Mouse (Mus musculus) stomach, embryonic 16.5 days (tissue): ENCODE results near the gene Map4k3. TPM values are rescaled to one million over a fixed set of nuclear protein-coding genes. Genes with fewer than 3 reads are reported as not detected.
"Not testable (repeated sequence)": the region's sequence is repeated elsewhere in the genome, so short reads cannot be mapped to it uniquely, and the experiment has no call there.

Experiments used
- ATAC-seq: fragments of 200-750 bp; cut with Nextera tagmentation; 2 replicates; pipeline ENCODE4 v1.8.0; 2017; ENCODE audit warnings: moderate number of reproducible peaks, moderate TSS enrichment; ENCODE audit not compliant: insufficient read depth, low FRiP score
- H3K27ac ChIP-seq: fragments of 300-500 bp; sonication (generic); 2 replicates; pipeline ENCODE4 v1.5.1; 2014; ENCODE audit warnings: low read length
- H3K27me3 ChIP-seq: fragments of 300-500 bp; sonication (generic); 2 replicates; pipeline ENCODE4 v1.6.1; 2014; ENCODE audit warnings: low read length, control low read depth, mixed read lengths; ENCODE audit not compliant: control insufficient read depth, insufficient read depth
- H3K36me3 ChIP-seq: fragments of 300-500 bp; sonication (generic); 2 replicates; pipeline ENCODE4 v1.6.1; 2014; ENCODE audit warnings: low read length; ENCODE audit not compliant: control insufficient read depth, insufficient read depth
- H3K4me1 ChIP-seq: fragments of 300-500 bp; sonication (generic); 2 replicates; pipeline ENCODE4 v1.6.1; 2014; ENCODE audit warnings: low read length, control low read depth, mixed read lengths; ENCODE audit not compliant: control insufficient read depth, insufficient read depth
- H3K4me2 ChIP-seq: fragments of 300-500 bp; sonication (generic); 2 replicates; pipeline ENCODE4 v1.6.1; 2014; ENCODE audit warnings: low read depth, low read length, mixed read lengths
- H3K4me3 ChIP-seq: fragments of 300-500 bp; sonication (generic); replicated peaks from 2 replicates; pipeline ENCODE4 v1.5.1; 2014; ENCODE audit warnings: mild to moderate bottlenecking, low read length
- H3K9ac ChIP-seq: fragments of 300-500 bp; sonication (generic); 2 replicates; pipeline ENCODE4 v1.6.1; 2014; ENCODE audit warnings: low read length
- H3K9me3 ChIP-seq: fragments of 300-500 bp; sonication (generic); replicated peaks from 2 replicates; pipeline ENCODE4 v1.6.1; 2016; ENCODE audit warnings: low read length, control low read depth; ENCODE audit not compliant: control insufficient read depth
- WGBS: fragments of 180-500 bp; shearing (Covaris S2); extraction: QIAGEN DNeasy Blood & Tissue Kit; methylation state at CpG from one replicate; pipeline ENCODE4 v1.1.7; 2014; 5-methylcytosine and 5-hydroxymethylcytosine counted together
- polyA plus RNA-seq: library from polyadenylated mRNA; unstranded; fragments of >200 nt; fragmentation: Nextera tagmentation; extraction: Ambion mirVana; gene quantifications from 2 replicates; pipeline ENCODE4 v1.2.1, GENCODE M21; 2015

Map4k3 gene
- polyA plus RNA-seq, 1 experiment from 2014 or later: 20.0 TPM

DNA sequence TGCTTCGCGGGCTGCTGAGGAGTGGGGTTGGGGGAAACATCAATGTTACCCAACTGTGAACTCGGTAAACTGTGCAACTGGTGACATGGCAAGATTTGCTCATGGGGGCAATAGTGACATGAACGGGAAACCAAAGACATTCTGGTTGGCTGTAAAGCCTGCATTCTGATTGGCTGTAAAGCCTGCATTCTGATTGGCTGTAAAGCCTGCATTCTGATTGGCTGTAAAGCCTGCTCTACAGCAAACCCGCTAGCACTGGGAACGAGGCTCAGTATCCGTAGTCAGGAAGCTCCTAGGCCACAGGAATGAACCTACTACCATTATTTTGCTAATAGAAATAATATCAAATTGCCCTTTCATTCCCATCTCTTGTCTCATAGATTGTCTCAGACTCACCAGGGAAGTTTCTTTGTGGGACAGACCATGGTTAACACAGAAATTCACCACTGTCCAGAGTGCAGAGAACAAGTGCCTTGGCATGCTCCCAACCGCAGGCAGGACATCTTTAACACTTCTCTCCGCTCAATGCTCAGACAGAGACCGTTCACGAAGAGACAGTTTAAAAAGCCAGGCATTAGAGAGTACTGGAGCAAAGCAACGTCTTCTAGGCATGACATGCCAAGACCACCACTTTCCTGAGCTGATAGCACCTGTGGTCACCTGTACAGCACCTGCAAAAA, 5.0 kb upstream of the Map4k3 start:
- WGBS: 81% methylated on average over 12 of the region's 12 CpGs
- Histone ChIP-seq H3K9ac (no peak overlapping the region), H3K27ac (no peak overlapping the region), H3K4me1 (0 out of 2 replicates have a peak, but pooled peaks cover 6% of the 10 kb centered on the region), H3K4me2 (no peak overlapping the region), H3K9me3 (no peaks in the 10 kb centered on the region), H3K36me3 (no peaks in the 10 kb centered on the region), H3K4me3 (no peak overlapping the region), H3K27me3 (no peaks in the 10 kb centered on the region)
- no peak for ATAC-seq

- Histone ChIP-seq H3K27ac (no peak overlapping the region), H3K4me2 (no peak overlapping the region), H3K9ac (no peak overlapping the region), H3K4me1 (0 out of 2 replicates have a peak, but pooled peaks cover 6% of the 10 kb centered on the region), H3K9me3 (no peaks in the 10 kb centered on the region), H3K4me3 (no peak overlapping the region), H3K36me3 (no peaks in the 10 kb centered on the region), H3K27me3 (no peaks in the 10 kb centered on the region)
- ATAC-seq: no peak
- 76% methylated on average over 4 of the region's 4 CpGs for WGBS
Observed at GRCm38 (mm10) chr17:80732256-80732655, 4.0 kb upstream of the Map4k3 start.

DNA sequence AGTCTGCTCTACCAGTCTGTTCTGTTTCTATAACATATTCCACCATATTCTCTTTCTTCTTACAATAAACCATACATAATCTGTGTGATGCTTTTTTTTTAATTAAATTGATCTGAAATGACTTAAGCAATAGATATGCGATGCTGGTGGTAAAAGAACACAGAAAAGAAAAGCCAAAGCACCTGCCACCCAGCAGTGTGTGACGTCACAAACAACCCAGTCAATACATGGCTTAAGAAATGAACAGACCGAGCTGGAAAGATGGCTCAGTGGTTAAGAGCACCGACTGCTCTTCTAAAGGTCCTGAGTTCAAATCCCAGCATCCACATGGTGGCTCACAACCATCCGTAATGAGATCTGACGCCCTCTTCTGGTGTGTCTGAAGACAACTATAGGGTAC, 2.0 kb upstream of the Map4k3 start:
- 85% methylated on average over 6 of the region's 6 CpGs for WGBS
- H3K27ac ChIP-seq: peak overlapping the region; percentile 100
- H3K4me1 ChIP-seq: peaks cover 18% of the 10 kb centered on the region

DNA sequence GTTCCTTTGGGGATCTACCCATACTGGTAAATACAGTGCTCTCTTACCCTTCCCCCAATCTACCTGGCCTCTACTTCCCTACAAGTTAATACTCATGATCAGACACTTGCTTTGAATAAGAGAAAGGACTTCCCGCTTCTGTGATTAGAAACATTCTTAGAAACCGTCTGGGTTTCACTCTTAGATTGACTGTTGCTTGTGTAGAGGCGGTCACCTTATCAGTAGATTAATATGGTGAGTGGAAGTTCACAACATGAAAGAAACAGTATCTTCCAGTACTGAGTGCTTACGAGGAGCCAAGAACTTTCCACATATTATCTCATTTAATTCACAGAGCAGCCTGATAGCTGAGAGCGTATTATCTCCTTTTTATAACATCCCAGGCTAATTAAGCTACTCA, 1.5 kb upstream of the Map4k3 start:
- Histone ChIP-seq H3K4me1 (peaks cover 21% of the 10 kb centered on the region), H3K36me3 (peaks cover 5% of the 10 kb centered on the region; the same call in 1 of the 2 replicates), H3K27ac (peak overlapping the region; percentile 100), H3K27me3 (no peaks in the 10 kb centered on the region), H3K9ac (no peak overlapping the region), H3K9me3 (no peaks in the 10 kb centered on the region), H3K4me3 (no peak overlapping the region), H3K4me2 (no peak overlapping the region)
- WGBS: 58% methylated on average over 5 of the region's 5 CpGs
- no peak for ATAC-seq

More for the DNA sequence above, 2.0 kb upstream of the Map4k3 start:
- H3K9me3 ChIP-seq, H3K4me3 ChIP-seq, H3K9ac ChIP-seq, H3K27me3 ChIP-seq, H3K4me2 ChIP-seq, ATAC-seq, H3K36me3 ChIP-seq: not testable (repeated sequence)

GRCm38 (mm10) chr17:80729080-80729749, 930 bp upstream of the Map4k3 start:
- no peaks in the 10 kb centered on the region for H3K27me3 ChIP-seq
- peak overlapping the region; percentile 47; the same call in 1 of the 2 replicates for H3K9ac ChIP-seq
- H3K4me3 ChIP-seq: peak overlapping the region; percentile 18; the same call in 1 of the 2 replicates
- no peak for ATAC-seq
- H3K9me3 ChIP-seq: no peaks in the 10 kb centered on the region
- peaks cover 26% of the 10 kb centered on the region for H3K4me1 ChIP-seq
- peak overlapping the region; percentile 88 for H3K4me2 ChIP-seq
- peaks cover 5% of the 10 kb centered on the region; the same call in 1 of the 2 replicates for H3K36me3 ChIP-seq
- H3K27ac ChIP-seq: peak overlapping the region; percentile 100
- WGBS: 23% methylated on average over 9 of the region's 9 CpGs

GRCm38 (mm10) chr17:80727341-80727951, 839 bp downstream of the Map4k3 start:
- ATAC-seq: peak; percentile 50

DNA sequence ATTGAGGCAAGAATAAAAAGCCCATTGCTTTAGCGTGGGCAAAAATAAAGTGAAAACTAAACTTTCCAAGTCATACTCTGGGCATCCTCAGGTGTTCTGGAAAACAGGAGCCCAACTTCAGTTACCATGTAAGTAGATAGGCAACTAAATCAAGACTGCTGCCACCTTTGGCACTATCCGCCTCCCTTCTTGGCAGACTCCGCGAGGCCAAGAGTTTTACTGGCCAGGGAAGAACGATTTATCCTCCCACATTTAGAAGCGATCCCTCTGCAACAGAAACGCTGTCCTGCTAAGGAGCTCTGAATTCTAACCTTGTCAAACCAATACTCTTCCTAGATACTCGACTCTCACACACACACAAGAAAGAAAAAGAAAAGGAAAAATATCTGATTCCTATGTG, 1.5 kb downstream of the Map4k3 start:
- H3K4me2 ChIP-seq: peak overlapping the region; percentile 88
- H3K27ac ChIP-seq: peak overlapping the region; percentile 100
- no peak for ATAC-seq
- peaks cover 5% of the 10 kb centered on the region; the same call in 1 of the 2 replicates for H3K36me3 ChIP-seq
- peaks cover 37% of the 10 kb centered on the region for H3K4me1 ChIP-seq
- H3K27me3 ChIP-seq: no peaks in the 10 kb centered on the region
- peak overlapping the region; percentile 99 for H3K9ac ChIP-seq
- peak overlapping the region; percentile 96 for H3K4me3 ChIP-seq
- WGBS: 9% methylated on average over 8 of the region's 8 CpGs
- H3K9me3 ChIP-seq: no peaks in the 10 kb centered on the region

More at GRCm38 (mm10) chr17:80727341-80727951, 839 bp downstream of the Map4k3 start:
- H3K27me3 ChIP-seq: no peaks in the 10 kb centered on the region
- H3K4me1 ChIP-seq: peaks cover 31% of the 10 kb centered on the region
- peak overlapping the region; percentile 96 for H3K4me3 ChIP-seq
- H3K36me3 ChIP-seq: peaks cover 5% of the 10 kb centered on the region; the same call in 1 of the 2 replicates
- peak overlapping the region; percentile 88 for H3K4me2 ChIP-seq
- H3K27ac ChIP-seq: peak overlapping the region; percentile 100
- H3K9me3 ChIP-seq: no peaks in the 10 kb centered on the region
- peak overlapping the region; percentile 99 for H3K9ac ChIP-seq
- WGBS: under 1% methylated on average over 48 of the region's 54 CpGs

DNA sequence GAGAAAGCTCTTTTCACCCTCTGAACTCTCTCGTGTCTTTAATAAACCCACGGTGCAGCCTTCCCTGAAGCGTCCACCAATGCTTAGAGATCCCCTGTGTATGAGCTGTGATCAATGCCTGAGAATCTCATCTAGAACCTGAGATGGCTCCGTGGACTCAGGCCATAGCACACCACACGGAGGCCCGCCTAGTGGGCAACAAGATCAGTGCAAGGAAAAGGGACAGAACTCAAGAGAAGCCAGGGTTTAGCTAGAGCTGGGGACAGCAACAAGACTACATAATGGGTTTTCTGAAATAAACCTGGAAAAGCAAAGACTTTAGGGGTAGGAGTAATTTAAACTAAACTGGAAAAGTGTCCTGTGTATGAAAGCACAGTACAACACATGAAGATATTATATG, 5.2 kb downstream of the Map4k3 start:
- ATAC-seq: no peak
- H3K4me1 ChIP-seq: peaks cover 50% of the 10 kb centered on the region
- 75% methylated on average over 6 of the region's 6 CpGs for WGBS

GRCm38 (mm10) chr17:80721670-80722069, 6.6 kb downstream of the Map4k3 start:
- Histone ChIP-seq H3K4me3 (no peak overlapping the region), H3K9me3 (no peaks in the 10 kb centered on the region), H3K27me3 (no peaks in the 10 kb centered on the region), H3K36me3 (peaks cover 5% of the 10 kb centered on the region; the same call in 1 of the 2 replicates), H3K4me2 (no peak overlapping the region), H3K9ac (no peak overlapping the region), H3K4me1 (peaks cover 49% of the 10 kb centered on the region), H3K27ac (no peak overlapping the region)
- no peak for ATAC-seq
- 51% methylated on average over 7 of the region's 7 CpGs for WGBS

More for the DNA sequence above, 5.2 kb downstream of the Map4k3 start:
- Histone ChIP-seq H3K4me3 (no peak overlapping the region), H3K9ac (no peak overlapping the region), H3K9me3 (no peaks in the 10 kb centered on the region), H3K4me2 (no peak overlapping the region), H3K27me3 (no peaks in the 10 kb centered on the region), H3K27ac (no peak overlapping the region), H3K36me3 (peaks cover 5% of the 10 kb centered on the region; the same call in 1 of the 2 replicates)
